Mouse (Mus musculus): ENCODE measurements at regions not wholly inside any gene's neighbourhood (a gene's known extent, or its start where the extent isn't known, plus 50 kb on each side); places are given as distances from the start of the nearest gene placed in this dataset.

GRCm38 (mm10) chr3:20892916-20893430 lies 526.0 kb upstream of the Agtr1b start:
- ATAC-seq, result no peak
- Histone ChIP-seq H3K27me3 (replicated peaks) (no peaks in the 10 kb centered on the region), H3K4me2 (replicated peaks) (no peak overlapping the region), H3K27ac (no peak overlapping the region), H3K36me3 (no peaks in the 10 kb centered on the region), H3K9me3 (no peaks in the 10 kb centered on the region), H3K9ac (no peak overlapping the region), H3K4me1 (replicated peaks) (no peaks in the 10 kb centered on the region), H3K4me3 (replicated peaks) (no peak overlapping the region)
- 79% methylated on average over 1 of the region's 1 CpGs for WGBS

GRCm38 (mm10) chr3:20864241-20864640 lies 497.3 kb upstream of the Agtr1b start:
- ATAC-seq, result no peak
- Histone ChIP-seq H3K27me3 (replicated peaks) (no peaks in the 10 kb centered on the region), H3K4me1 (replicated peaks) (no peaks in the 10 kb centered on the region), H3K4me2 (replicated peaks) (no peak overlapping the region), H3K27ac (no peak overlapping the region), H3K4me3 (replicated peaks) (no peak overlapping the region), H3K36me3 (no peaks in the 10 kb centered on the region), H3K9ac (no peak overlapping the region), H3K9me3 (no peaks in the 10 kb centered on the region)
- 85% methylated on average over 2 of the region's 2 CpGs for WGBS

GRCm38 (mm10) chr3:20831038-20831437 lies 464.1 kb upstream of the Agtr1b start:
- H3K4me2 ChIP-seq (replicated peaks), result no peak overlapping the region
- H3K9ac ChIP-seq, result no peak overlapping the region
- no peak overlapping the region for H3K27ac ChIP-seq
- H3K9me3 ChIP-seq, result no peaks in the 10 kb centered on the region
- no peaks in the 10 kb centered on the region for H3K27me3 ChIP-seq (replicated peaks)
- ATAC-seq, result no peak
- no peak overlapping the region for H3K4me3 ChIP-seq (replicated peaks)
- no peaks in the 10 kb centered on the region for H3K36me3 ChIP-seq
- H3K4me1 ChIP-seq (replicated peaks), result no peaks in the 10 kb centered on the region
- WGBS, result 88% methylated on average over 4 of the region's 4 CpGs

GRCm38 (mm10) chr3:20829391-20829790 lies 462.4 kb upstream of the Agtr1b start:
- H3K4me3 ChIP-seq (replicated peaks), result no peak overlapping the region
- no peaks in the 10 kb centered on the region for H3K27me3 ChIP-seq (replicated peaks)
- H3K4me1 ChIP-seq (replicated peaks), result no peaks in the 10 kb centered on the region
- ATAC-seq, result no peak
- 84% methylated on average over 1 of the region's 1 CpGs for WGBS
- H3K9me3 ChIP-seq, result no peaks in the 10 kb centered on the region
- H3K27ac ChIP-seq, result no peak overlapping the region
- no peak overlapping the region for H3K4me2 ChIP-seq (replicated peaks)
- no peaks in the 10 kb centered on the region for H3K36me3 ChIP-seq
- H3K9ac ChIP-seq, result no peak overlapping the region

- no peaks in the 10 kb centered on the region for H3K27me3 ChIP-seq (replicated peaks)
- WGBS, result 51% methylated on average over 3 of the region's 3 CpGs
- no peak overlapping the region for H3K9ac ChIP-seq
- no peaks in the 10 kb centered on the region for H3K4me1 ChIP-seq (replicated peaks)
- no peak overlapping the region for H3K4me2 ChIP-seq (replicated peaks)
- H3K36me3 ChIP-seq, result no peaks in the 10 kb centered on the region
- no peak overlapping the region for H3K27ac ChIP-seq
- no peak for ATAC-seq
- H3K4me3 ChIP-seq (replicated peaks), result no peak overlapping the region
- H3K9me3 ChIP-seq, result no peaks in the 10 kb centered on the region
Observed at GRCm38 (mm10) chr3:20828811-20829210, 461.8 kb upstream of the Agtr1b start.

- no peak overlapping the region for H3K4me3 ChIP-seq (replicated peaks)
- WGBS, result 85% methylated on average over 4 of the region's 4 CpGs
- no peak overlapping the region for H3K27ac ChIP-seq
- no peaks in the 10 kb centered on the region for H3K36me3 ChIP-seq
- H3K9me3 ChIP-seq, result no peaks in the 10 kb centered on the region
- no peak overlapping the region for H3K9ac ChIP-seq
- no peak overlapping the region for H3K4me2 ChIP-seq (replicated peaks)
- H3K27me3 ChIP-seq (replicated peaks), result no peaks in the 10 kb centered on the region
- no peak for ATAC-seq
- H3K4me1 ChIP-seq (replicated peaks), result no peaks in the 10 kb centered on the region
Observed at GRCm38 (mm10) chr3:20825661-20826334, 458.8 kb upstream of the Agtr1b start.

- WGBS, result 46% methylated on average over 1 of the region's 1 CpGs
- Histone ChIP-seq H3K4me1 (replicated peaks) (no peaks in the 10 kb centered on the region), H3K4me3 (replicated peaks) (no peak overlapping the region), H3K9ac (no peak overlapping the region), H3K9me3 (no peaks in the 10 kb centered on the region), H3K27me3 (replicated peaks) (no peaks in the 10 kb centered on the region), H3K4me2 (replicated peaks) (no peak overlapping the region), H3K36me3 (no peaks in the 10 kb centered on the region), H3K27ac (no peak overlapping the region)
- no peak for ATAC-seq
Observed at GRCm38 (mm10) chr3:20822226-20822625, 455.2 kb upstream of the Agtr1b start.

- H3K27ac ChIP-seq, result no peak overlapping the region
- no peaks in the 10 kb centered on the region for H3K36me3 ChIP-seq
- no peaks in the 10 kb centered on the region for H3K9me3 ChIP-seq
- no peak overlapping the region for H3K9ac ChIP-seq
- 76% methylated on average over 4 of the region's 4 CpGs for WGBS
- no peaks in the 10 kb centered on the region for H3K4me1 ChIP-seq (replicated peaks)
- ATAC-seq, result no peak
- no peak overlapping the region for H3K4me2 ChIP-seq (replicated peaks)
- no peaks in the 10 kb centered on the region for H3K27me3 ChIP-seq (replicated peaks)
- no peak overlapping the region for H3K4me3 ChIP-seq (replicated peaks)
Observed at GRCm38 (mm10) chr3:20821712-20822111, 454.7 kb upstream of the Agtr1b start.

GRCm38 (mm10) chr3:20820047-20820446 lies 453.1 kb upstream of the Agtr1b start:
- WGBS, result 90% methylated on average over 3 of the region's 3 CpGs

GRCm38 (mm10) chr3:20819586-20819985 lies 452.6 kb upstream of the Agtr1b start:
- no peaks in the 10 kb centered on the region for H3K36me3 ChIP-seq
- no peak overlapping the region for H3K9ac ChIP-seq
- ATAC-seq, result no peak
- no peak overlapping the region for H3K27ac ChIP-seq
- H3K4me3 ChIP-seq (replicated peaks), result no peak overlapping the region
- no peaks in the 10 kb centered on the region for H3K4me1 ChIP-seq (replicated peaks)
- H3K9me3 ChIP-seq, result no peaks in the 10 kb centered on the region
- H3K27me3 ChIP-seq (replicated peaks), result no peaks in the 10 kb centered on the region
- H3K4me2 ChIP-seq (replicated peaks), result no peak overlapping the region
- 48% methylated on average over 1 of the region's 1 CpGs for WGBS

More at GRCm38 (mm10) chr3:20820047-20820446, 453.1 kb upstream of the Agtr1b start:
- Histone ChIP-seq H3K4me3 (replicated peaks) (no peak overlapping the region), H3K27ac (no peak overlapping the region), H3K36me3 (no peaks in the 10 kb centered on the region), H3K4me1 (replicated peaks) (no peaks in the 10 kb centered on the region), H3K27me3 (replicated peaks) (no peaks in the 10 kb centered on the region), H3K9ac (no peak overlapping the region), H3K9me3 (no peaks in the 10 kb centered on the region), H3K4me2 (replicated peaks) (no peak overlapping the region)
- ATAC-seq, result no peak

- Histone ChIP-seq H3K9me3 (no peaks in the 10 kb centered on the region), H3K4me3 (replicated peaks) (no peak overlapping the region), H3K36me3 (no peaks in the 10 kb centered on the region), H3K4me2 (replicated peaks) (no peak overlapping the region), H3K4me1 (replicated peaks) (no peaks in the 10 kb centered on the region), H3K27me3 (replicated peaks) (no peaks in the 10 kb centered on the region), H3K27ac (no peak overlapping the region), H3K9ac (no peak overlapping the region)
- ATAC-seq, result no peak
- WGBS, result 18% methylated on average over 1 of the region's 1 CpGs
Observed at GRCm38 (mm10) chr3:20816613-20817012, 449.6 kb upstream of the Agtr1b start.

GRCm38 (mm10) chr3:20794256-20794655 lies 427.3 kb upstream of the Agtr1b start:
- H3K4me1 ChIP-seq (replicated peaks), result no peaks in the 10 kb centered on the region
- H3K27ac ChIP-seq, result no peak overlapping the region
- H3K4me3 ChIP-seq (replicated peaks), result no peak overlapping the region
- H3K9ac ChIP-seq, result no peak overlapping the region
- H3K36me3 ChIP-seq, result no peaks in the 10 kb centered on the region
- WGBS, result 63% methylated on average over 1 of the region's 1 CpGs
- no peaks in the 10 kb centered on the region for H3K9me3 ChIP-seq
- no peaks in the 10 kb centered on the region for H3K27me3 ChIP-seq (replicated peaks)
- ATAC-seq, result no peak
- no peak overlapping the region for H3K4me2 ChIP-seq (replicated peaks)

GRCm38 (mm10) chr3:20792503-20792902 lies 425.5 kb upstream of the Agtr1b start:
- no peaks in the 10 kb centered on the region for H3K27me3 ChIP-seq (replicated peaks)
- H3K36me3 ChIP-seq, result no peaks in the 10 kb centered on the region
- H3K9me3 ChIP-seq, result no peaks in the 10 kb centered on the region
- H3K4me3 ChIP-seq (replicated peaks), result no peak overlapping the region
- H3K4me2 ChIP-seq (replicated peaks), result no peak overlapping the region
- no peak overlapping the region for H3K27ac ChIP-seq
- ATAC-seq, result no peak
- 73% methylated on average over 1 of the region's 1 CpGs for WGBS
- no peak overlapping the region for H3K9ac ChIP-seq
- no peaks in the 10 kb centered on the region for H3K4me1 ChIP-seq (replicated peaks)
